Mouse (Mus musculus) retina, embryonic 14.5 days (tissue): ENCODE measurements around the gene Card11.

Experiments
- DNase-seq: peaks from one replicate; pipeline ENCODE4 v3.0.0-alpha.2; 2015; ENCODE audit warnings: low spot score

Card11 gene

GRCm38 (mm10) chr5:140992093-140993070 lies 8.0 kb downstream of the Card11 start:
- no peak for DNase-seq

GRCm38 (mm10) chr5:140985311-140986050 lies 14.9 kb downstream of the Card11 start:
- DNase-seq = no peak

GRCm38 (mm10) chr5:140981370-140981805 lies 19.0 kb downstream of the Card11 start:
- no peak for DNase-seq

GRCm38 (mm10) chr5:140980783-140981182 lies 19.6 kb downstream of the Card11 start:
- DNase-seq = no peak

GRCm38 (mm10) chr5:140980051-140980450 lies 20.3 kb downstream of the Card11 start:
- DNase-seq = no peak

- peak; percentile 58 for DNase-seq
Measured at GRCm38 (mm10) chr5:140962945-140963344, 37.4 kb downstream of the Card11 start.

- DNase-seq = no peak
Measured at GRCm38 (mm10) chr5:140960732-140961131, 39.6 kb downstream of the Card11 start.

- no peak for DNase-seq
Measured at GRCm38 (mm10) chr5:140959160-140959559, 41.2 kb downstream of the Card11 start.

GRCm38 (mm10) chr5:140957106-140957505 lies 43.3 kb downstream of the Card11 start:
- DNase-seq = no peak

- no peak for DNase-seq
Measured at GRCm38 (mm10) chr5:140955666-140956065, 44.7 kb downstream of the Card11 start.

GRCm38 (mm10) chr5:140951801-140952200 lies 48.6 kb downstream of the Card11 start:
- DNase-seq = no peak

- DNase-seq = no peak
Measured at GRCm38 (mm10) chr5:140948009-140948408, 52.4 kb downstream of the Card11 start.

GRCm38 (mm10) chr5:140946034-140946433 lies 54.3 kb downstream of the Card11 start:
- DNase-seq = no peak

- no peak for DNase-seq
Measured at GRCm38 (mm10) chr5:140944382-140945125, 55.8 kb downstream of the Card11 start.

- DNase-seq = peak; percentile 37
Measured at GRCm38 (mm10) chr5:140940923-140941491, 59.4 kb downstream of the Card11 start.

- DNase-seq = no peak
Measured at GRCm38 (mm10) chr5:140940257-140940922, 60.0 kb downstream of the Card11 start.

- no peak for DNase-seq
Measured at GRCm38 (mm10) chr5:140936816-140937215, 63.6 kb downstream of the Card11 start.

GRCm38 (mm10) chr5:140935848-140936247 lies 64.5 kb downstream of the Card11 start:
- no peak for DNase-seq

- no peak for DNase-seq
Measured at GRCm38 (mm10) chr5:140934639-140935315, 65.6 kb downstream of the Card11 start.

GRCm38 (mm10) chr5:140931523-140932229 lies 68.7 kb downstream of the Card11 start:
- no peak for DNase-seq
